Mouse (Mus musculus) c-Kit-positive CD71-positive TER-119-negative erythroid progenitor cells, embryonic 14.5 days (primary cell): ENCODE data around the gene Gm26661.

ENCODE experiments used
- DNase-seq: peaks from one replicate; pipeline ENCODE4 v3.0.0-alpha.2; 2013; ENCODE audit warnings: low read depth

The Gm26661 gene

GRCm38 (mm10) chr14:7819446-7819845, 28.1 kb downstream of the Gm26661 start:
- no peak for DNase-seq

GRCm38 (mm10) chr14:7821341-7821740, 30.0 kb downstream of the Gm26661 start:
- DNase-seq: no peak

GRCm38 (mm10) chr14:7822693-7823092, 31.3 kb downstream of the Gm26661 start:
- DNase-seq: no peak

- DNase-seq: no peak
These were observed 33.4 kb downstream of the Gm26661 start for GRCm38 (mm10) chr14:7824651-7825268.

- no peak for DNase-seq
These were observed 35.0 kb downstream of the Gm26661 start for GRCm38 (mm10) chr14:7826151-7826937.

GRCm38 (mm10) chr14:7829181-7829580, 37.8 kb downstream of the Gm26661 start:
- no peak for DNase-seq

GRCm38 (mm10) chr14:7831770-7832439, 40.5 kb downstream of the Gm26661 start:
- DNase-seq: no peak

GRCm38 (mm10) chr14:7832440-7832783, 41.0 kb downstream of the Gm26661 start:
- DNase-seq: no peak

GRCm38 (mm10) chr14:7833458-7833857, 42.1 kb downstream of the Gm26661 start:
- no peak for DNase-seq

GRCm38 (mm10) chr14:7838564-7839089, 47.2 kb downstream of the Gm26661 start:
- no peak for DNase-seq

- DNase-seq: no peak
These were observed 48.6 kb downstream of the Gm26661 start for GRCm38 (mm10) chr14:7839950-7840514.
